Mouse (Mus musculus) ES-Bruce4 (cell line): Measurements from ENCODE around the gene Pde8a. TPM values are rescaled to one million over a fixed set of nuclear protein-coding genes. Genes with fewer than 3 reads are reported as not detected.

Source experiments
- H3K27ac ChIP-seq: 2 replicates; pipeline ENCODE4 v1.5.1; 2012; ENCODE audit warnings: low read length, inconsistent platforms; ENCODE audit not compliant: insufficient read depth
- H3K27me3 ChIP-seq: 2 replicates; pipeline ENCODE4 v1.6.1; 2012; ENCODE audit warnings: mild to moderate bottlenecking, low read length, inconsistent platforms; ENCODE audit not compliant: control insufficient read depth, poor library complexity, insufficient read depth, severe bottlenecking
- H3K36me3 ChIP-seq: 2 replicates; pipeline ENCODE4 v1.6.1; 2012; ENCODE audit warnings: inconsistent platforms, mild to moderate bottlenecking, low read length, moderate library complexity; ENCODE audit not compliant: control insufficient read depth, poor library complexity, insufficient read depth, severe bottlenecking
- H3K4me1 ChIP-seq: one replicate; pipeline ENCODE4 v1.8.1; 2011; ENCODE audit warnings: low read length; ENCODE audit not compliant: control insufficient read depth, insufficient read depth
- H3K4me3 ChIP-seq: 2 replicates; pipeline ENCODE4 v1.5.1; 2011; ENCODE audit warnings: low read depth, mild to moderate bottlenecking, low read length
- H3K9ac ChIP-seq: 2 replicates; pipeline ENCODE4 v1.6.1; 2012; ENCODE audit warnings: low read depth, mild to moderate bottlenecking, inconsistent platforms; ENCODE audit not compliant: poor library complexity, severe bottlenecking
- H3K9me3 ChIP-seq: replicated peaks from 2 replicates; pipeline ENCODE4 v1.6.1; 2012; ENCODE audit warnings: mild to moderate bottlenecking, low read length, inconsistent platforms; ENCODE audit not compliant: control insufficient read depth, poor library complexity, insufficient read depth, severe bottlenecking
- CTCF ChIP-seq: IDR thresholded peaks from one replicate; pipeline ENCODE4 v1.8.1; 2011; ENCODE audit warnings: low read depth, low read length
- EP300 ChIP-seq: IDR thresholded peaks from 2 replicates; pipeline ENCODE4 v1.6.1; 2011; ENCODE audit warnings: low read depth, low read length; ENCODE audit not compliant: insufficient read depth
- POLR2A ChIP-seq: IDR thresholded peaks from one replicate; pipeline ENCODE4 v1.8.1; 2011; ENCODE audit warnings: low read length; ENCODE audit not compliant: insufficient read depth
- polyA plus RNA-seq: library from polyadenylated mRNA; stranded (reverse); fragments of >200 nt; gene quantifications from 2 replicates; pipeline ENCODE4 v1.2.4, GENCODE M21; 2011; ENCODE audit warnings: low read depth; ENCODE audit not compliant: missing spikeins, insufficient read depth, insufficient read length

The Pde8a gene
- polyA plus RNA-seq, 1 experiment, result 7.4 TPM

- Histone ChIP-seq H3K27me3 (peaks cover 16% of the 10 kb centered on the region), H3K4me1 (peaks cover 7% of the 10 kb centered on the region), H3K9me3 (no peaks in the 10 kb centered on the region), H3K4me3 (peak overlapping the region; percentile 83), H3K27ac (no peak overlapping the region), H3K9ac (peak overlapping the region; percentile 57), H3K36me3 (no peaks in the 10 kb centered on the region)
- TF ChIP-seq CTCF (no peak), EP300 (peak; percentile 83), POLR2A (no peak)
These were observed 574 bp upstream of the Pde8a start for GRCm38 (mm10) chr7:81212697-81213346.

GRCm38 (mm10) chr7:81214153-81214907 lies 934 bp downstream of the Pde8a start:
- H3K9me3 ChIP-seq, result no peaks in the 10 kb centered on the region
- peaks cover 16% of the 10 kb centered on the region for H3K27me3 ChIP-seq
- H3K9ac ChIP-seq, result peak overlapping the region; percentile 57
- H3K36me3 ChIP-seq, result no peaks in the 10 kb centered on the region
- TF ChIP-seq POLR2A, result no peak
- no peak for TF ChIP-seq EP300
- no peak for TF ChIP-seq CTCF
- peaks cover 7% of the 10 kb centered on the region for H3K4me1 ChIP-seq
- no peak overlapping the region for H3K27ac ChIP-seq
- peak overlapping the region; percentile 62 for H3K4me3 ChIP-seq

GRCm38 (mm10) chr7:81215950-81216349 lies 2.6 kb downstream of the Pde8a start:
- no peaks in the 10 kb centered on the region for H3K9me3 ChIP-seq
- no peak overlapping the region for H3K27ac ChIP-seq
- H3K4me1 ChIP-seq, result peaks cover 4% of the 10 kb centered on the region
- no peak overlapping the region for H3K9ac ChIP-seq
- H3K36me3 ChIP-seq, result no peaks in the 10 kb centered on the region
- no peak overlapping the region for H3K4me3 ChIP-seq
- peaks cover 16% of the 10 kb centered on the region for H3K27me3 ChIP-seq
- TF ChIP-seq EP300 (no peak), POLR2A (no peak), CTCF (no peak)

- no peaks in the 10 kb centered on the region for H3K4me1 ChIP-seq
- no peak overlapping the region for H3K27ac ChIP-seq
- TF ChIP-seq CTCF (no peak), POLR2A (no peak), EP300 (0 out of 2 replicates have a peak, but pooled peaks have one; percentile 15)
- H3K27me3 ChIP-seq, result peaks cover 5% of the 10 kb centered on the region; the same call in 1 of the 2 replicates
- H3K9ac ChIP-seq, result no peak overlapping the region
- H3K4me3 ChIP-seq, result no peak overlapping the region
- no peaks in the 10 kb centered on the region for H3K36me3 ChIP-seq
- H3K9me3 ChIP-seq, result no peaks in the 10 kb centered on the region
These were observed 5.9 kb downstream of the Pde8a start for GRCm38 (mm10) chr7:81219321-81219720.

- Histone ChIP-seq H3K4me3 (no peak overlapping the region), H3K27ac (no peak overlapping the region), H3K9me3 (no peaks in the 10 kb centered on the region), H3K4me1 (no peaks in the 10 kb centered on the region), H3K9ac (no peak overlapping the region), H3K36me3 (no peaks in the 10 kb centered on the region), H3K27me3 (peaks cover under 1% of the 10 kb centered on the region; the same call in 1 of the 2 replicates)
- no peak for TF ChIP-seq POLR2A
- TF ChIP-seq CTCF, result no peak
- no peak for TF ChIP-seq EP300
These were observed 7.0 kb downstream of the Pde8a start for GRCm38 (mm10) chr7:81220381-81220780.

- H3K27me3 ChIP-seq, result no peaks in the 10 kb centered on the region
- no peaks in the 10 kb centered on the region for H3K9me3 ChIP-seq
- no peak overlapping the region for H3K27ac ChIP-seq
- no peaks in the 10 kb centered on the region for H3K36me3 ChIP-seq
- no peaks in the 10 kb centered on the region for H3K4me1 ChIP-seq
- H3K9ac ChIP-seq, result no peak overlapping the region
- no peak overlapping the region for H3K4me3 ChIP-seq
- TF ChIP-seq POLR2A, result no peak
- TF ChIP-seq CTCF, result no peak
- TF ChIP-seq EP300, result no peak
These were observed 10.9 kb downstream of the Pde8a start for GRCm38 (mm10) chr7:81224260-81224659.
